Mouse (Mus musculus): ENCODE results near the gene Slc5a2. TPM values are rescaled to one million over a fixed set of nuclear protein-coding genes. Genes with fewer than 3 reads are reported as not detected.

Slc5a2 gene
- total RNA-seq, 2 experiments from 2014 or later = not detected

DNA sequence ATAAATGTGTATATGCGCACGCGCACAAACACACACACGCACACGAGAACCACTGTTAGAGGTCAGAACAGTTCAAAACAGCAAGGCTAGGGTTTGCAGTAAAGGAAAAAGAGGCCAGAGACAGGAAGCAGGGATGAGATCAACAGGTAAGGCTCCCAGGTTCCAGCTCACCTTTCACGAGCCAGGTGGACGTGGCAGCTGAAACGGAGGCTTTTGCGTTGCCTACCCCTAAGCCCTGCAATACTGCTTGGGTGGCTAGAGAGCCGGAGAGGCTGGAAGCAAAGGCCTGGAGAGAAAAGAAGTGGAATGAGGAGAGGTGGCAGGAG is 31.8 kb downstream of the Slc5a2 start:
- no peak for DNase-seq
- intact Hi-C loops (cut with DNase I) = no loop called here

DNA sequence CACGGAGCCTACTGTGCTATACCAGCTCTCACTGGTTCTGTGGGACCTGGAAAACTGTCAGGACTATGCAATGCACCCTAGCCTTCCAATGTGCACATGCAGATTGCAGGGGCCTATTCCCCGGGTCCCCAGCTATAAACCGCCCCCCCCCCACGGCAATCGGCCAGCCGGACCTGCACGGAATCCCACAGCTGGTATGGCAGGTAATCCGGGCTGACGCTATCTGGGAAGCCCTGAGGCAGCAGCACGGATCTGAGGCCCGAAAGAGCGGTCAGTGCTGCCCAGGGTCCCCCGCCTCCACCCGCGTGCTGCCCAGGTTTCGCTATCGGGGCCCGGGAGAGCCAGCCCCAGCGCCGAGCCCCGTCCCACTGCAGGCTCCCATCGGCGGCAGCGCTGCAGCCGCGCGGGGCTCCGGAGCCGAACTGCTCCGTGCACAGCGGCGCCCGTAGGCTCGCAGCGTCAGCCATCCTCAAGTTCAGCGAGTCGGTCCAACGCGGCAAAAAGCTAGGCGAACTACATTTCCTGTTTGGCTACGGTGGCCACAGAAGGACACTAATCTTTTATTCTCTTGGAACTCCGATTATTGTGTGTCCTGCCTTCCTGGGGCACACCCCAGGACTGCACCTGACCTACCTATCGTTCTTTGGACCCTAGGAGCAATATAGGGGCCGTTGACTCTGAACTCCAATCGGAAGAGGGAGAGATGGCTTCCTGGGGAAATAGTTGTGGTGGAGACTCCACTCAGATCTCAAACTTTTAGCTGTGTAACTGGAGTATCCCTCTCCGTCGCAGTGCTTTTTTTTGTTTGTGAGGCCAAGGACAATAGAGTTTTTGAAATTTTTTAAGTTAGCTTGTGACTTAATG is 32.4 kb downstream of the Slc5a2 start, which contains the start of gene BC017158:
Gene BC017158, minus strand, starts transcription at position 554 of the 864 bp plus-strand sequence.
- intact Hi-C loops (cut with DNase I) = no loop called here
- peak; percentile 68 to 76 for DNase-seq

DNA sequence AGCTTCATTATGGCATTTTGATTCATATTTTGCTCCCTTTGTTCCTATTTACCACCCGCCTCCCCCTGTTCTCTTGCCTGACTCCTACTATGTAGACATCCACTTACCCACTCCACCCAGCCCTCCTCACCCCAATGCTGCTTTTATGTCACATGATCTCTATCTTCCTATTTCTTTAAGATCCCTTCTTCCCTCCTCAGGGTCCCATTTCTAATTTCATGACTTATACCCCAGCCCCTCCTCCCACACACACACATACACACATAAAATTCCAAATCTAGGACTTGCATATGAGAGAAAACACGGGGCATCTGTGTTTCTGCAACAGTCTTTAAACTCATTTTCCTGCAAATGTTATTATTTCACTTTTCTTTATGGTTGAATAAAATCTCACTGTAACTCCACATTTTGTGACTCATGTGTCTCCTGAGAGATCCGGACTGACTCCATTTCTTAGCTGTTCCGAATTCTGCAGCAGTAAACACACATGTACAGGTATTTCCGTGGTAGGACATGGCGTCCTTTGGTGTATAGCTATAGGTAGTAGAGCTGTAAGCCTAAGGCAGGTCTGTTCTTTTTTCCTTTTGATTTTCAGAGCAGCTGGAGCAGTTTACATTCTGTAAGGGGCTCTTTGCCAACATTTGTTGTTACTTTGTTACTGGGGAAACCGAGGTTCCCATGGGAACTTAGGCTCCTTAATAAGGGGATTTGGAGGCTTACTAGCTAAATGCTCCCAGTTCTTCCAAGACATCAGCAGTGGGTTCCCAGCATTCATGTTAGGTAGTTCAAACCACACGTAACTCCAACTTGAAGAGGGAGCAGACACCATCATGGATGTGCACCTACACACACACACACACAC is 33.3 kb downstream of the Slc5a2 start:
- intact Hi-C loops (cut with DNase I) = no loop called here
- DNase-seq = no peak

DNA sequence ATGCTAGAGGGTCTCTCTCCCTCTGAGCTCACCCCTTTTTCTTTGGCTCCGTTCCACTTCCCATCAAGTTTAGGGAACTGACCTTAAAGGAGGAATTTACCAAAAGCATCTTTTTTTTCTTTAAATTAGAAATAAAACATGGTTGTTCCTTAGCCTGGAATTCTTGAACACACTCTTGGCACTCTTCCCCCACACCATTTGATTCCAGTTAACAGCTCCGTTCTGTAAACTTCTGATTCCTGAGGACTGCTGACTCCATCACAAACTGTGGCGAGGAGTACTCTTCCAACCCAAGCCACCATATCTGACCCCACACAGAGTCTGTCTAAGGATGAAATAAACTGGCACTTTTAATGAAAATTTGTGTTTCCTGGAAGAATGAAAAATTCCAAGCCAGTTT is 35.5 kb downstream of the Slc5a2 start:
- intact Hi-C loops (cut with DNase I) = no loop called here

DNA sequence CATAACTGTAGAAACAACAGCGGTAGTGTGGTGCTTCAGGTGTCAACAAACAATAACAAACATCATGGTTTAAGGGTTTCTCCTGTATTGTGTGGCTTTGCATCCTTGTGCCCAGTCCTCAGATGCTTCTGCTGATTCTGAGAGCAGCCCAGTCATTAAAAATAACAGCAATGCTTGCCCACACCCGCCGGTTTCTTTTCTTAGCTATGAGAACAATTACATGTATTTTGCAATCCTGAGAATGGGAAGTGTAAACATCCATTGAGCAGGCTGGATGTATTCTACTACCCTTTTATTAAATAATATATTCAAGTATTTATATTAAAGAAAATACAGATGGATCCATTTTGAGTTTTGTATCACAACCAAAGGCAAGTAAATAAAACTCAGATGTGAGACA is 36.7 kb downstream of the Slc5a2 start:
- intact Hi-C loops (cut with DNase I) = no loop called here

More for the DNA sequence above, 35.5 kb downstream of the Slc5a2 start:
- no peak for DNase-seq

DNA sequence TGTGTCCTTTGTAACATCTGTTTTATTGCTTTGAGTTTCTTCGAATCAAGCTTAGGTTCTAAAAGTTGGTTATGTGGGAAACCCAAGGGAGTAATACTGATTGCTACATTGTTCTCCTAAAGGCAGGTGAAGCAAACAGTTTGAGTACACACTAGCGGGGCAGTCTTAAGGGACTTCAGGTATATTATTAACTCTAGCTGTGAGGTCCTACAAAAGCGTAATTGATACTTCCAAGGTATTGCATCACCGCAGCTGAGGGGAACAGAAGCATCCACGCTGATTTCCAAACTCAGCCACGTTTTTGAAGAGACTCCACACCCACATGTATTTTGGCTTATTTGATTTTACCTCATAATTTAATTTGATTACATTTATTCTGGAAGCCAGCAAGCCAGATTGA is 38.7 kb downstream of the Slc5a2 start:
- no peak for DNase-seq
- intact Hi-C loops (cut with DNase I) = no loop called here

More for the DNA sequence above, 36.7 kb downstream of the Slc5a2 start:
- no peak for DNase-seq

DNA sequence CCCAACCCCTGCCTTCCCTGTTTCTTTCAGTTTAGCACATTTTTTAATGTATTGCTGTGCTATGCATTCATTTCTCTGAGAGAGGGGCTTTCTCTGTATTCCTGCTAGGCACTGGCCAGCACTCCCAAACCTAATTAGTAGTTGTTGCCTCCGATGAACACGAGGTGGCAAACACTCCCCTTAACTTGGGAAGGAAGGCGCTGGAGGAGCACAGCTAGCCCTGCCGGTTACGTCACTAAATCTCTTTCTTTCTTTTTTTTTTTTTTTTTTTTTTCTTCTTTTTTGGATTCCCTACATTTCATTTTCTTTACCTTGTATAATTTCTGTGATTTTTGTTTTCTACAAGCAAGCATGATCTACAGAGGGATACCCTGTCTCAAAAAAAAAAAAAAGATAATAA is 39.5 kb downstream of the Slc5a2 start:
- intact Hi-C loops (cut with DNase I) = loop anchor here (1.0 to 5.0 kb wide), 2 partner anchors 40 to 402 kb away; no protein-coding TSS in a partner anchor
- DNase-seq = peak; percentile 42 to 71

DNA sequence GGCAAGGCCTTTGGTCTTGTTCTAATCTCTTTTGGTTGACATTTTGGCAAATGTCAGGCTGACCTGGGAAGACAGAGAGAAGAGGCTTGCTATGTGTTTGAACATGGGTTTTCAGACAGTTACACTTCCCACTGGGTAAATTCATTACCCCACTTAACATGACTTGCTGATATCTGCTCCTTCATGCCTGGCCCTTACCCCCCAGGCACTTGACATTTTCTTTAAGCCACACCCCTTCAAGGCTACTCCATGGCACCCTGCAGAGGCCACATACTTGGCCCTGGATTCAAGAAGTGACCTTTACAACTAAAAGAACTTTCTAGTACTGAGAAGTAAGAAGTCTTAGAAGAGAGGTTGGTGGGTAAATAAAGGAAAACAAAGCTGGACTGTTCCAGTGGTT is 42.4 kb downstream of the Slc5a2 start:
- no peak for DNase-seq
- intact Hi-C loops (cut with DNase I) = loop anchor here (5.0 kb wide), 1 partner anchor 399 kb away; no protein-coding TSS in a partner anchor

DNA sequence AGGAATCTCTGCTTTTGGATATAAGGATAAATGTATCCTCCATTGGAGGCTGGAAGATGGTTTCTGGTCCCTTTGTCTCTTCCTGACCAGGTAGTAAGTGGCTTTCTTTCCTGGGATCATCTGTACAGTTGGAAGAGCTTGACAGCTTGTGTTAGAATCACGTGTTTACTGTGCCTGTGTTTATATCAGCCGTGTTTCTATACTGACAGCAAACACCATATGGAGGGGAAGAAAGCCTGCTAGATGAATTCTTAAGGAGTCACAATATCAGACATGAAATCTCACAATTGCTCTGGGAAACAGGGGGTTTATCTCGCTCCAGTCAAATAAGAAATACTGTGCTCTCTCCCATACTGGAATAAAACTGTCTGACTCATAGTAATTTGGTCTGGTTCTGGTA is 43.8 kb downstream of the Slc5a2 start:
- DNase-seq = no peak
- intact Hi-C loops (cut with DNase I) = loop anchor here (1.0 to 5.0 kb wide), 2 partner anchors 32 to 398 kb away; no protein-coding TSS in a partner anchor

DNA sequence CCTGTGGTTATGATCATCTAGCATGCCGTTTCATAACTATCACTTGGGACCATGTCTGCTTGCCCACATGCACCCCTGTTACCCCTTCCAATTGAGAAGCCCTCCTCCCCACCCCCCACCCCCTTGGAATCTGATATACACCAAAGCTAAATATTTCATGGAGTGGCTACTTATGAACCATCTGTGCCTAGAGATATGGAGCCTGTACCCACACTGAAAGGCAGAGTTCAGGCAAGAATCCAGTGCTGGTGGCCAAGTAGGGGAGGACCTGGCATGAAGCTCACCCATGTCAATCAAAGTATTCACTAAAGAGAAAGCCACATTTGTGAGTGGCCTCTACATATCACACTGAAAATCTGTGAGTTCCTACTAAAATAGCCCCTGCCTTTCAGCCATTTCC is 44.3 kb downstream of the Slc5a2 start:
- DNase-seq = peak in 1 of 2 experiments; percentile 37
- intact Hi-C loops (cut with DNase I) = loop anchor here (1.0 to 5.0 kb wide), 2 partner anchors 32 to 398 kb away; no protein-coding TSS in a partner anchor

DNA sequence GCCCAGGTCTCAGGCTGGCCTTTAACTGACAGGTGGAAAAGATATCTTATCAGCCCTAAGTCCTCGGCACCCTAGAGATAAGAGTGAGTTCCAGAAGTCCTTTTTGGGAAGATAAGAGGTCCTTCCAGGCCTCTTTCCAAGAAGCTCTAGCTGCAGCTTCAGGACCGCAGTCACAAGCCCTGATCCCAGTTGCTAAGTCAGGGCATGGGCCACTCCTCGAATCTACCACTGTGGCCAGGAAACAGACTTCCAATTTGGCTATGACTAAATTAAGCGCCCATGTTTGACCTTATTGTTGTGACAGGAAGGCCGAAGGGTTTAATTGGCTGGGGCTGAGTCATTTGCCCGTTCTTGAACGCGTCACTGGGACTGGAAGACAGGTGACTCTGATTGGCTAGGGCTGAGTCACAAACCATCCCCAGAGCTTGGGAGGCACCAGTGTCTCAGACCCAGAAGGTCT is 44.8 kb downstream of the Slc5a2 start:
- intact Hi-C loops (cut with DNase I) = no loop called here

DNA sequence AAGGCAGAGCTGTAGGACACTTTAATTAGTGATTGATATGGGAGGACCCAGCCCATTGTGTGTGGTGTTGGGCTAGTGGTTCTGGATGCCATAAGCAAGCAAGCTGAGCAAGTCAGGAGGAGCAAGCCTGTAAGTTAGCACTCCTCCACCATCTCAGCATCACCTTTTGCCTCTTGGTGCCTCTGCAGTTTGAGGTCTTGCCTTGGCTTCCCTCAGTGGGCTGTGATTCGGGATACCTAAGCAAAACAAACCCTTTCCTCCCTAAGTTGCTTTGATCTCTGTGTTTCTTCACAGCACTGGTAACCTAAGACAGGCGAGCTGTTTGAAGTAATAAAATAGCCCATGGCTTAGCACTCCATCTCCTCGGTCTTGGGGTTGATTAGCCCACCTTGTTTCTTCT is 45.8 kb downstream of the Slc5a2 start:
- no peak for DNase-seq
- intact Hi-C loops (cut with DNase I) = no loop called here

More for the DNA sequence above, 44.8 kb downstream of the Slc5a2 start:
- DNase-seq = peak in 1 of 2 experiments; percentile 20

DNA sequence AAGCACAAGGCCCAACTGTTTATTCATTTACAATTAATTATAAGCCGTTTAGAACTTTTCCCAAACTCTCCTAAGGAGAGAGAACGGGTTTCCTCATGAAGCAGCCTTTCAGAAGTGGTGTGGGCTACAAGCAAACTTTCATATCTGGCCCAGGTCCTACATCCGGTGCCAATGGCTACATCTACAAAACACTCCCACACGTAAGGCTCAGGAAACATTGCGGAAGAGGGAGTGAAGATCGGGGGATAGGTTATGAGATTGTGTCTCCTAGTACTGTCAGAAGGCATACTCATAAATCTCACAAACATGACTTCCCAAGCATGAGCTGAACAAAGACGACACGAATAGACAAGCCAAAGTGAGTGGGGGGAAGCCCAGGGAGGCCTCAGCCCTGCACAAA is 46.4 kb downstream of the Slc5a2 start:
- no peak for DNase-seq
- intact Hi-C loops (cut with DNase I) = no loop called here

DNA sequence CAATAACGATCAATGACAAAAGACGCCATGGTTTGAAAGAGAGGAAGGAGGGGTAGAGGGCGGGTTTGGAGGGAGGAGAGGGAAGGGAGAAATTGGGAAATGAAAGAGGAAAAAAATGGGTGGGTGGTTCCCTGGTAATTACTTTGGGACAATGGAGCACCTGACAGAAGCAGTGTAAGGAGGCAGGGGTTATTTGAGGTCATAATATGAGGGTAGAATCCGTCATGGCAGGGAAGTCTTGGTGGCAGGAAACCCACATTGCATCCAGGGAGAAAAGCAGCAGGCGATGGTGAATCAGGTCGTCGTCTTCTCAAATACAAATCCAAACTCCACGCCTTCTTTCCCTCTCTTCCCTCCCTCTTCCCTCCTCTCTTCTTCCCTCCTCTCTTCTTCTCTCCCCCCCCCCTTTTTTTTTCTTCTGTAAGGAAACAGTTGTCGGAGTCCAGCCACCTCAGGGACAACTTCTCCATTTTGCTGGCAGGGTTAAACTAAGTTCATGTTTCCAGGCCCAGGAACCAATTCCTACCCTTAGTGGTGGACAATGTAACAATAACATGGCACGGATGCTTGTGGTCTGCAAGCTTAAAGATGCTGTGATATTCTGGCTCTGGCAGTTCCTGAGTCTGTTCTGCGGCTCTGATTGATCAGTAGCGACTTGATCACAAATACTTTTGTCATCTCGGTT is 47.1 kb downstream of the Slc5a2 start:
- intact Hi-C loops (cut with DNase I) = no loop called here
- DNase-seq = no peak

DNA sequence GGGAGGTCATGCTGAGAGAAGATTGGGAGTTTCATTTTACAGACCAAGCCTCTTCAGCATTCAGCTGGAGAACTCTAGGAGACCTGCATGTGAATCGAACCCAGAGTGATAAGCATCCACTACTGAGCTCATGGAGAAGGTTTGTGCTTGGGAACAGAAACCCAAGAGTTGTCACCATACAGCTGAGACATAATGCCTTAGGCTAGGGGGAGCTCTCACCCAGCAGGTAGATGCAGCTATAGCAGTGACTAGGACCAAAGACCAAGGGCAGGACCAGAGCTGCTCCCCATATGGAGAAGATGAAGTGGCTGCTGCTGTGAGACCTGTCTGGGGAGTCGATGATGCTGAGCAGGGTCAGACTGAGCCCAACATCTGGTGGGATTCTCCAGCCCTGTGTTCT is 48.1 kb downstream of the Slc5a2 start:
- no peak for DNase-seq
- intact Hi-C loops (cut with DNase I) = no loop called here

DNA sequence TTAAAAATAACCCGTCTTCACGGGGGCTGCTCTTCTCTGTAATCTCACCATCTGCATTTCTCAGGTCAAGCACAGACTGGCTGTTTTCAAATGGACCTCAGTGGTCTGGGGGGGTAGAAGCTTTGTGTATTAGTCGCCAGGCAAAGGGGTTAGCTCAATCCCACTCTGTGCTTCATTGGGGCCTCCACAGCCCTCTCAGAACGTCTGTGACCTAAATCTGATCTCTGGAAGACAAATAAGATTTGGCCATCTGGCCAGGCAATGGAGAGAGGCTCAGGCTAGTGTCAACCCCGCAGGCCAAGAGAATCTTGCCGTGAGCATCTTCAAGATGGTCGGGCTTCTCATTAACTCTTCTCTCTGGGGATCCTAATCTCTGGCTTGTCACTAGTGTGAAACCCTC is 49.0 kb downstream of the Slc5a2 start:
- no peak for DNase-seq
- intact Hi-C loops (cut with DNase I) = no loop called here

DNA sequence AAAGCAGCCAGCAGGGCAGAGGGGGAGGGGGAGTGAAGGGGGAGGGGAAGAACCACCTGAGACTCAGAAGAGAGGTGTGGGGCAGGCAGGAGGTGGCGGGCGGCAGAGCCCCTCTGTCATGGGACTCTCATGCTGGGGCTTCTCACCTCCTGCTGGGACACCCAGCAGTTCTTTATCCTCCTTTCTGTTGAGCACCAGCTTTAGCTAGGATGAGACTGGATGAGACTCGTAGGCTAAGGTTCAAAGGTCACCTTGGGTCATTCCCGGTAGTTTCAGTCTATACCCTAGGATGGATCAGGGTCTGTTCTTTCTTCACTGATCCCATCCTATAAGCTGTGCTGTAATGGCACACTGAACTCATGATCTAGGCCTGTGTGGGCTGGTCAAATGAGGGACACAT is 51.6 kb downstream of the Slc5a2 start:
- intact Hi-C loops (cut with DNase I) = no loop called here
- DNase-seq = no peak

DNA sequence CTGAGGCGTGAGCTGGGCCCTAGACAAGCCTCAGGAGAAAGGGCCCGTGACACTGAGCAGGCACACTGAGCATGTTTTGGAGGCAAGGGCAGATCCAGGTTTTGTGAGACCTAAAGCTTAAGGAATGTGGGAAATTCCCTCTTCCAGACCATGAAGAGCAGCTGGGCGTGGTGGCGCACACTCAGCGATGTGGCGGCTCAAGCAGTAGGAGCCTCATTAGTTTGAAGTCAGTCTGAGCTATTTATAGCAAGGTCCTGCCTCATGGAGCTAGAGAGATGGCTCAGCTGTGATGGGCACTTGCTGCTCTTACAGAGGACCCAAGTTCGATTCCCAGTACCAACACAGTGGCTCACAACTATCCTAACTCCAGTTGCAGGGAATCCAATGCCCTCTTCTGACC is 53.7 kb downstream of the Slc5a2 start:
- intact Hi-C loops (cut with DNase I) = no loop called here
- no peak for DNase-seq

DNA sequence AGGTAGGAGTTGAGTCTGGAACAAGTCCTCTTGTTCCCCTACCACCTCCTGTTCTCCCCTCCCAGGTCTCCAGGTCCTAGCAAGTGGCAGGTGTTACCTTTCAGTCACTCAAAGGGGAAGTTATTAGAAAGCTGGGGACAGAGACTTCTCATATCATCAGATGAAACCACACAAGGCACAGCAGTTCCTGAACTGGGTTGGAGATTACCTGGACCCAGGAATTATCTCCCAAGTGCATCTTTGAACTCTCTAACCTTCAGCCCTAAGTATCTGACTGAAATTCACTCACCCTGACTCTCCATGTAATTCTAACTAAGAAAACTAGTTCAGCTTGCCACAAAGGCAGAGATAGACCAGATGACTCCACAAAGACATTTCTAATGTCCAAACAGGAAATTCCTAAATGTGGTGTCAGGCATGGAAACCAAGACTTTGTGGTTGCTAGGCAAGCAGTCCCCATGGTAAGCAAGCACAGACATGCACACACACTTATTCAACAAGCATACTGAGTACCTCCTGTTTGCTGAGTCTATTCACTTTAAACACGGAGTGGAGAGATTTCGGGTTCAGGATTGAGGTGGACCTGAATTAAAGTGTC is 54.9 kb downstream of the Slc5a2 start:
- DNase-seq = no peak
- intact Hi-C loops (cut with DNase I) = no loop called here

DNA sequence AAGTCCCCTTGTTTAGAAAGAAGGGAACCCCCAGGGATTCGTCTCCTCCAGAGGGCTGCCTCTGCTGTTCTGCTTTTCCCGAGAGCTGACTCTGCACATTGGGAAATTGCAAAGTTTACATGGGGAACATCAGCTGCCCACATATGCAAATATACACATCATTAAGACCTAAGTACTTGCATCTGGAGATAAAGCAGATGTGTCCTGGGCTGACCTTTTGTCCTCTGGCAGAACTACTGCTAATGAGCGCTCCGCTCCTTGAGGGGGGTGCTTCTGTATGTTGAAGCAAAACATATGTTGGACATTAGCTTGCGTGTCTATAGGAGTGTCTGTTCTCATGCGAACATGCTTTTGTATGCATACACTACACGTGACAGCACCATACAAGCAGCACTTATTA is 55.8 kb downstream of the Slc5a2 start:
- intact Hi-C loops (cut with DNase I) = no loop called here
- no peak for DNase-seq
